Mouse (Mus musculus) midbrain, postnatal 0 days (tissue): Measurements from ENCODE around the gene Lrrc17. TPM values are rescaled to one million over a fixed set of nuclear protein-coding genes. Genes with fewer than 3 reads are reported as not detected.
"Not testable (repeated sequence)": the region's sequence is repeated elsewhere in the genome, so short reads cannot be mapped to it uniquely, and the experiment has no call there.

Experiments used
- ATAC-seq: fragments of 200-750 bp; cut with Nextera tagmentation; 2 replicates; pipeline ENCODE4 v1.8.0; 2017; ENCODE audit warnings: moderate number of reproducible peaks, mild to moderate bottlenecking, moderate TSS enrichment, moderate library complexity; ENCODE audit not compliant: low FRiP score
- DNase-seq: peaks from one replicate; pipeline ENCODE4 v3.0.0-alpha.2; 2015; ENCODE audit warnings: low spot score
- H3K27ac ChIP-seq: fragments of 300-500 bp; sonication (generic); 2 replicates; pipeline ENCODE4 v1.5.1; 2014; ENCODE audit warnings: low read depth, mild to moderate bottlenecking, low read length, mixed read lengths
- H3K27me3 ChIP-seq: fragments of 300-500 bp; sonication (generic); 2 replicates; pipeline ENCODE4 v1.6.1; 2014; ENCODE audit warnings: low read length, control low read depth, mixed read lengths; ENCODE audit not compliant: insufficient read depth
- H3K36me3 ChIP-seq: fragments of 300-500 bp; sonication (generic); 2 replicates; pipeline ENCODE4 v1.6.1; 2014; ENCODE audit warnings: low read length, control low read depth, mixed read lengths; ENCODE audit not compliant: insufficient read depth
- H3K4me1 ChIP-seq: fragments of 300-500 bp; sonication (generic); 2 replicates; pipeline ENCODE4 v1.6.1; 2014; ENCODE audit warnings: mild to moderate bottlenecking, control low read depth, antibody characterized with exemption, low read length, mixed read lengths; ENCODE audit not compliant: insufficient read depth
- H3K4me2 ChIP-seq: fragments of 300-500 bp; sonication (generic); 2 replicates; pipeline ENCODE4 v1.6.1; 2014; ENCODE audit warnings: low read depth, mild to moderate bottlenecking, low read length, mixed read lengths; ENCODE audit not compliant: poor library complexity, severe bottlenecking
- H3K4me3 ChIP-seq: fragments of 300-500 bp; sonication (generic); 2 replicates; pipeline ENCODE4 v1.5.1; 2014; ENCODE audit warnings: low read depth, mild to moderate bottlenecking, low read length, moderate library complexity
- H3K9ac ChIP-seq: fragments of 300-500 bp; sonication (generic); replicated peaks from 2 replicates; pipeline ENCODE4 v1.6.1; 2014; ENCODE audit warnings: mild to moderate bottlenecking, low read length, moderate library complexity, mixed read lengths; ENCODE audit not compliant: poor library complexity, severe bottlenecking
- H3K9me3 ChIP-seq: fragments of 300-500 bp; sonication (generic); 2 replicates; pipeline ENCODE4 v1.6.1; 2016; ENCODE audit warnings: low read length, control low read depth
- CTCF ChIP-seq: IDR thresholded peaks from 2 replicates; pipeline ENCODE4 v1.5.1; 2016; ENCODE audit warnings: antibody characterized with exemption, mild to moderate bottlenecking
- WGBS: fragments of 180-500 bp; shearing (Covaris S2); extraction: QIAGEN DNeasy Blood & Tissue Kit; methylation state at CpG from one replicate; pipeline ENCODE4 v1.1.7; 2014; 5-methylcytosine and 5-hydroxymethylcytosine counted together
- polyA plus RNA-seq: library from polyadenylated mRNA; unstranded; fragments of >200 nt; fragmentation: Nextera tagmentation; extraction: Ambion mirVana; gene quantifications from 2 replicates; pipeline ENCODE4 v1.2.1, GENCODE M21; 2015
- total RNA-seq: library from RNA; depleted of rRNA; stranded (reverse); fragments of >200 nt; gene quantifications from 2 replicates; pipeline ENCODE4 v1.2.3, GENCODE M21; 2014; rRNA removed

The Lrrc17 gene
- total and polyA plus RNA-seq, 2 experiments from 2014 or later = 3.3 to 4.5 TPM

GRCm38 (mm10) chr5:21599961-21600360 is 56.6 kb downstream of the Lrrc17 start:
- no peak overlapping the region for H3K9ac ChIP-seq
- no peak for TF ChIP-seq CTCF
- no peak for ATAC-seq
- DNase-seq = no peak
- no peaks in the 10 kb centered on the region for H3K36me3 ChIP-seq
- no peak overlapping the region for H3K27ac ChIP-seq
- H3K4me3 ChIP-seq = no peak overlapping the region
- no peaks in the 10 kb centered on the region for H3K9me3 ChIP-seq
- no peaks in the 10 kb centered on the region for H3K27me3 ChIP-seq
- 98% methylated on average over 4 of the region's 4 CpGs for WGBS
- no peak overlapping the region for H3K4me2 ChIP-seq
- no peaks in the 10 kb centered on the region for H3K4me1 ChIP-seq

- H3K4me1 ChIP-seq = no peaks in the 10 kb centered on the region
- H3K4me2 ChIP-seq = no peak overlapping the region
- WGBS = 71% methylated on average over 6 of the region's 6 CpGs
- ATAC-seq (no peak), DNase-seq (no peak)
- no peak overlapping the region for H3K27ac ChIP-seq
- no peaks in the 10 kb centered on the region for H3K27me3 ChIP-seq
- no peaks in the 10 kb centered on the region for H3K36me3 ChIP-seq
- no peak for TF ChIP-seq CTCF
- no peaks in the 10 kb centered on the region for H3K9me3 ChIP-seq
- no peak overlapping the region for H3K4me3 ChIP-seq
- no peak overlapping the region for H3K9ac ChIP-seq
These were observed 62.6 kb downstream of the Lrrc17 start for GRCm38 (mm10) chr5:21605936-21606335.

GRCm38 (mm10) chr5:21608311-21609304 is 65.2 kb downstream of the Lrrc17 start:
- no peak overlapping the region for H3K9ac ChIP-seq
- H3K27ac ChIP-seq = no peak overlapping the region
- H3K9me3 ChIP-seq = no peaks in the 10 kb centered on the region
- H3K4me2 ChIP-seq = no peak overlapping the region
- ATAC-seq (no peak), DNase-seq (no peak)
- no peak for TF ChIP-seq CTCF
- WGBS = 76% methylated on average over 12 of the region's 12 CpGs
- no peak overlapping the region for H3K4me3 ChIP-seq
- H3K27me3 ChIP-seq = no peaks in the 10 kb centered on the region
- H3K36me3 ChIP-seq = no peaks in the 10 kb centered on the region
- no peaks in the 10 kb centered on the region for H3K4me1 ChIP-seq

- 80% methylated on average over 3 of the region's 3 CpGs for WGBS
- no peak overlapping the region for H3K4me3 ChIP-seq
- H3K9me3 ChIP-seq = no peaks in the 10 kb centered on the region
- no peaks in the 10 kb centered on the region for H3K4me1 ChIP-seq
- H3K36me3 ChIP-seq = no peaks in the 10 kb centered on the region
- no peaks in the 10 kb centered on the region for H3K27me3 ChIP-seq
- no peak overlapping the region for H3K27ac ChIP-seq
- no peak overlapping the region for H3K9ac ChIP-seq
- DNase-seq (no peak), ATAC-seq (no peak)
- TF ChIP-seq CTCF = no peak
- no peak overlapping the region for H3K4me2 ChIP-seq
These were observed 67.6 kb downstream of the Lrrc17 start for GRCm38 (mm10) chr5:21610996-21611395.

GRCm38 (mm10) chr5:21614299-21614698 is 70.9 kb downstream of the Lrrc17 start:
- H3K4me3 ChIP-seq, H3K4me1 ChIP-seq, H3K9ac ChIP-seq, H3K4me2 ChIP-seq, DNase-seq, H3K9me3 ChIP-seq, ATAC-seq, H3K36me3 ChIP-seq, H3K27me3 ChIP-seq, H3K27ac ChIP-seq: not testable (repeated sequence)
- WGBS = 97% methylated on average over 11 of the region's 11 CpGs

GRCm38 (mm10) chr5:21616450-21617009 is 73.2 kb downstream of the Lrrc17 start:
- Histone ChIP-seq H3K27me3 (no peaks in the 10 kb centered on the region), H3K27ac (no peak overlapping the region), H3K36me3 (no peaks in the 10 kb centered on the region), H3K4me1 (no peaks in the 10 kb centered on the region), H3K9ac (no peak overlapping the region), H3K9me3 (no peaks in the 10 kb centered on the region), H3K4me3 (no peak overlapping the region), H3K4me2 (no peak overlapping the region)
- DNase-seq = no peak
- no peak for TF ChIP-seq CTCF
- ATAC-seq = no peak
- 79% methylated on average over 3 of the region's 3 CpGs for WGBS

Other genes with a start within 250 kb of the Lrrc17 start
- gene Fgl2, start 170.9 kb upstream of the Lrrc17 start, total RNA-seq = 3.0 and 4.1 TPM in 2 replicates
- 1.7 and 1.9 TPM in 2 replicates for gene Fgl2, start 170.9 kb upstream of the Lrrc17 start, polyA plus RNA-seq
- 0.14 and 0.27 TPM in 2 replicates for gene Ccdc146, start 118.9 kb upstream of the Lrrc17 start, total RNA-seq
- 0.43 and 0.74 TPM in 2 replicates for gene Ccdc146, start 118.9 kb upstream of the Lrrc17 start, polyA plus RNA-seq
- gene Fam185a, start 118.6 kb upstream of the Lrrc17 start, total RNA-seq = 13.2 and 13.5 TPM in 2 replicates
- gene Fam185a, start 118.6 kb upstream of the Lrrc17 start, polyA plus RNA-seq = 10.1 and 10.8 TPM in 2 replicates
- gene Fbxl13, start 102.1 kb downstream of the Lrrc17 start, total RNA-seq = 0.60 TPM in 1 of 2 replicates, not detected in the other
- gene Fbxl13, start 102.1 kb downstream of the Lrrc17 start, polyA plus RNA-seq = 0.22 and 0.25 TPM in 2 replicates
- 71.4 and 86.4 TPM in 2 replicates for gene Armc10, start 102.3 kb downstream of the Lrrc17 start, total RNA-seq
- 38.2 and 39.1 TPM in 2 replicates for gene Armc10, start 102.3 kb downstream of the Lrrc17 start, polyA plus RNA-seq
- gene Napepld, start 157.8 kb downstream of the Lrrc17 start, total RNA-seq = 4.1 and 6.0 TPM in 2 replicates
- 1.4 and 1.6 TPM in 2 replicates for gene Napepld, start 157.8 kb downstream of the Lrrc17 start, polyA plus RNA-seq
- gene Pmpcb, start 193.6 kb downstream of the Lrrc17 start, total RNA-seq = 64.7 and 86.4 TPM in 2 replicates
- 64.0 and 68.6 TPM in 2 replicates for gene Pmpcb, start 193.6 kb downstream of the Lrrc17 start, polyA plus RNA-seq
- 21.3 and 29.0 TPM in 2 replicates for gene Dnajc2, start 241.7 kb downstream of the Lrrc17 start, total RNA-seq
- 68.0 and 71.8 TPM in 2 replicates for gene Dnajc2, start 241.7 kb downstream of the Lrrc17 start, polyA plus RNA-seq
- 35.8 and 46.4 TPM in 2 replicates for gene Psmc2, start 241.7 kb downstream of the Lrrc17 start, total RNA-seq
- gene Psmc2, start 241.7 kb downstream of the Lrrc17 start, polyA plus RNA-seq = 188 and 191 TPM in 2 replicates